Mouse (Mus musculus): ENCODE data around the gene Gm17581. TPM values are rescaled to one million over a fixed set of nuclear protein-coding genes. Genes with fewer than 3 reads are reported as not detected.

The Gm17581 gene
- polyA plus RNA-seq, 1 experiment from 2014 or later = not detected

DNA sequence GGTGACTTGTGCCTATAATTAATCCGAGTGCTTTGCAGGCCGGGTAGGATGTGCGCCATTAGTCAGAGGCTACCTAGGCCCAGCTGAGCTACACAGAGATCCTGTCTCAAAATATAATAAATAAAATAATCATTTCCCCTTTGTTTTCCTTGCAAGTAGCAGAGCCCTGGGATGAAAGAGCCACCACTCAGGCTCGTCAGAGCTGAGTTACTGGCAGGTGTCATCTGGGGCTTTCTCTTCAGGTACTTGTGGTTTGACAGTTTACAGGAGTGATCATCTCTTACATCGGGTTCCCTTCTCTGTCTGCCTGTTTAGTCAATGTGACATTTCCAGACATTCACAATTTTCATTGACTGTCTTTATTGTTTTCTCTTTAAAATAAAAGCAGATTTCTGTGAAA is 49.1 kb downstream of the Gm17581 start:
- WGBS = 87% methylated on average over 5 of the region's 5 CpGs
- Histone ChIP-seq H3K4me1 (peaks cover 19% of the 10 kb centered on the region), H3K9ac (no peak overlapping the region), H3K36me3 (peaks cover 21% of the 10 kb centered on the region), H3K27me3 (no peaks in the 10 kb centered on the region), H3K9me3 (no peaks in the 10 kb centered on the region), H3K4me3 (no peak overlapping the region), H3K27ac (no peak overlapping the region), H3K4me2 (no peak overlapping the region)
- no peak for ATAC-seq (ENCODE audit: insufficient number of reproducible peaks, insufficient read depth, low FRiP score, low TSS enrichment, low read depth)

Other genes starting within 250 kb of the Gm17581 start
- 12.2 and 13.1 TPM in 2 replicates for gene Acss2, start 217.9 kb downstream of the Gm17581 start, polyA plus RNA-seq (2015; fragmentation: Nextera tagmentation; extraction: Ambion mirVana)
- gene Ggt7, start 217.6 kb downstream of the Gm17581 start, polyA plus RNA-seq (2015; fragmentation: Nextera tagmentation; extraction: Ambion mirVana) = 13.7 and 14.3 TPM in 2 replicates
- 32.2 and 35.5 TPM in 2 replicates for gene Gss, start 143.1 kb downstream of the Gm17581 start, polyA plus RNA-seq (2015; fragmentation: Nextera tagmentation; extraction: Ambion mirVana)
- gene Myh7b, start 124.7 kb downstream of the Gm17581 start, polyA plus RNA-seq (2015; fragmentation: Nextera tagmentation; extraction: Ambion mirVana) = 0.28 and 0.55 TPM in 2 replicates
- gene Trpc4ap, start 43.5 kb downstream of the Gm17581 start, polyA plus RNA-seq (2015; fragmentation: Nextera tagmentation; extraction: Ambion mirVana) = 137 and 142 TPM in 2 replicates
- 27.5 and 32.5 TPM in 2 replicates for gene Edem2, start 6.4 kb downstream of the Gm17581 start, polyA plus RNA-seq (2015; fragmentation: Nextera tagmentation; extraction: Ambion mirVana)
- 4.9 and 7.0 TPM in 2 replicates for gene Procr, start 15.3 kb upstream of the Gm17581 start, polyA plus RNA-seq (2015; fragmentation: Nextera tagmentation; extraction: Ambion mirVana)
- 0.14 and 0.32 TPM in 2 replicates for gene Mmp24, start 39.5 kb upstream of the Gm17581 start, polyA plus RNA-seq (2015; fragmentation: Nextera tagmentation; extraction: Ambion mirVana)
- 16.6 and 17.5 TPM in 2 replicates for gene BC029722, start 83.6 kb upstream of the Gm17581 start, polyA plus RNA-seq (2015; fragmentation: Nextera tagmentation; extraction: Ambion mirVana)
- gene Eif6, start 91.1 kb upstream of the Gm17581 start, polyA plus RNA-seq (2015; fragmentation: Nextera tagmentation; extraction: Ambion mirVana) = 174 and 201 TPM in 2 replicates
- 0.98 and 1.6 TPM in 2 replicates for gene Fam83c, start 99.0 kb upstream of the Gm17581 start, polyA plus RNA-seq (2015; fragmentation: Nextera tagmentation; extraction: Ambion mirVana)
- 58.6 and 67.5 TPM in 2 replicates for gene Uqcc1, start 194.4 kb upstream of the Gm17581 start, polyA plus RNA-seq (2015; fragmentation: Nextera tagmentation; extraction: Ambion mirVana)
- not detected in 2 replicates for gene Gm15557, start 204.9 kb upstream of the Gm17581 start, polyA plus RNA-seq (2015; fragmentation: Nextera tagmentation; extraction: Ambion mirVana)
- 2.7 and 2.8 TPM in 2 replicates for gene Gdf5, start 209.5 kb upstream of the Gm17581 start, polyA plus RNA-seq (2015; fragmentation: Nextera tagmentation; extraction: Ambion mirVana)
- 33.0 and 35.7 TPM in 2 replicates for gene Cep250, start 220.6 kb upstream of the Gm17581 start, polyA plus RNA-seq (2015; fragmentation: Nextera tagmentation; extraction: Ambion mirVana)